Mouse (Mus musculus) embryonic facial prominence, embryonic 14.5 days (tissue): ENCODE data around the gene Cacna1c. TPM values are rescaled to one million over a fixed set of nuclear protein-coding genes. Genes with fewer than 3 reads are reported as not detected.

Experiments used
- ATAC-seq: fragments of 200-750 bp; cut with Nextera tagmentation; 2 replicates; pipeline ENCODE4 v1.8.0; 2017; ENCODE audit warnings: low read depth, moderate number of reproducible peaks, moderate TSS enrichment
- DNase-seq: peaks from one replicate; pipeline ENCODE4 v3.0.0-alpha.2; 2015; ENCODE audit warnings: low spot score
- H3K27ac ChIP-seq: fragments of 300-500 bp; sonication (generic); replicated peaks from 2 replicates; pipeline ENCODE4 v1.5.1; 2014; ENCODE audit warnings: low read depth, mild to moderate bottlenecking, low read length, moderate library complexity
- H3K27me3 ChIP-seq: fragments of 300-500 bp; sonication (generic); replicated peaks from 2 replicates; pipeline ENCODE4 v1.6.1; 2014; ENCODE audit warnings: low read length; ENCODE audit not compliant: control insufficient read depth, insufficient read depth
- H3K36me3 ChIP-seq: fragments of 300-500 bp; sonication (generic); 2 replicates; pipeline ENCODE4 v1.6.1; 2014; ENCODE audit warnings: low read length, mixed read lengths; ENCODE audit not compliant: control insufficient read depth, insufficient read depth
- H3K4me1 ChIP-seq: fragments of 300-500 bp; sonication (generic); 2 replicates; pipeline ENCODE4 v1.6.1; 2014; ENCODE audit warnings: antibody characterized with exemption, low read length; ENCODE audit not compliant: control insufficient read depth, insufficient read depth
- H3K4me2 ChIP-seq: fragments of 300-500 bp; sonication (generic); 2 replicates; pipeline ENCODE4 v1.6.1; 2014; ENCODE audit warnings: low read depth, mild to moderate bottlenecking, low read length, moderate library complexity, mixed read lengths
- H3K4me3 ChIP-seq: fragments of 300-500 bp; sonication (generic); 2 replicates; pipeline ENCODE4 v1.5.1; 2014; ENCODE audit warnings: low read depth, mild to moderate bottlenecking, low read length
- H3K9ac ChIP-seq: fragments of 300-500 bp; sonication (generic); 2 replicates; pipeline ENCODE4 v1.6.1; 2014; ENCODE audit warnings: low read depth, mild to moderate bottlenecking, low read length, moderate library complexity, mixed read lengths
- H3K9me3 ChIP-seq: fragments of 300-500 bp; sonication (generic); 2 replicates; pipeline ENCODE4 v1.6.1; 2016; ENCODE audit warnings: low read length; ENCODE audit not compliant: control insufficient read depth
- WGBS: fragments of 180-500 bp; shearing (Covaris S2); extraction: QIAGEN DNeasy Blood & Tissue Kit; methylation state at CpG from one replicate; pipeline ENCODE4 v1.1.7; 2014; 5-methylcytosine and 5-hydroxymethylcytosine counted together
- polyA plus RNA-seq: library from polyadenylated mRNA; unstranded; fragments of >200 nt; fragmentation: Nextera tagmentation; extraction: Ambion mirVana; gene quantifications from 2 replicates; pipeline ENCODE4 v1.2.1, GENCODE M21; 2014

The Cacna1c gene
- polyA plus RNA-seq, 1 experiment from 2014 or later = 4.8 TPM

- 57% methylated on average over 3 of the region's 3 CpGs for WGBS
- H3K27me3 ChIP-seq = no peaks in the 10 kb centered on the region
- DNase-seq = no peak
- no peak overlapping the region for H3K27ac ChIP-seq
- H3K9me3 ChIP-seq = no peaks in the 10 kb centered on the region
- H3K4me3 ChIP-seq = no peak overlapping the region
- H3K36me3 ChIP-seq = no peaks in the 10 kb centered on the region
- no peak overlapping the region for H3K4me2 ChIP-seq
- ATAC-seq = no peak
- peaks cover 22% of the 10 kb centered on the region; the same call in 1 of the 2 replicates for H3K4me1 ChIP-seq
- no peak overlapping the region for H3K9ac ChIP-seq
Observed at GRCm38 (mm10) chr6:119085789-119086188, 110.4 kb downstream of the Cacna1c start.

- H3K4me3 ChIP-seq = no peak overlapping the region
- no peaks in the 10 kb centered on the region for H3K27me3 ChIP-seq
- no peak overlapping the region for H3K27ac ChIP-seq
- no peaks in the 10 kb centered on the region for H3K9me3 ChIP-seq
- H3K9ac ChIP-seq = no peak overlapping the region
- no peak for DNase-seq
- no peak for ATAC-seq
- H3K4me1 ChIP-seq = peaks cover 16% of the 10 kb centered on the region; the same call in 1 of the 2 replicates
- no peaks in the 10 kb centered on the region for H3K36me3 ChIP-seq
- 65% methylated on average over 9 of the region's 9 CpGs for WGBS
- H3K4me2 ChIP-seq = no peak overlapping the region
Observed at GRCm38 (mm10) chr6:119084532-119084931, 111.7 kb downstream of the Cacna1c start.

GRCm38 (mm10) chr6:119083559-119083958 lies 112.7 kb downstream of the Cacna1c start:
- H3K4me3 ChIP-seq = no peak overlapping the region
- no peak for ATAC-seq
- no peaks in the 10 kb centered on the region for H3K9me3 ChIP-seq
- H3K4me2 ChIP-seq = no peak overlapping the region
- H3K27me3 ChIP-seq = no peaks in the 10 kb centered on the region
- no peak for DNase-seq
- 64% methylated on average over 7 of the region's 7 CpGs for WGBS
- peaks cover 7% of the 10 kb centered on the region; the same call in 1 of the 2 replicates for H3K4me1 ChIP-seq
- H3K27ac ChIP-seq = no peak overlapping the region
- H3K36me3 ChIP-seq = no peaks in the 10 kb centered on the region
- H3K9ac ChIP-seq = no peak overlapping the region

GRCm38 (mm10) chr6:119082662-119083061 lies 113.6 kb downstream of the Cacna1c start:
- ATAC-seq = no peak
- Histone ChIP-seq H3K4me1 (no peaks in the 10 kb centered on the region), H3K27me3 (no peaks in the 10 kb centered on the region), H3K9ac (no peak overlapping the region), H3K27ac (no peak overlapping the region), H3K36me3 (no peaks in the 10 kb centered on the region), H3K9me3 (no peaks in the 10 kb centered on the region), H3K4me3 (no peak overlapping the region), H3K4me2 (no peak overlapping the region)
- 61% methylated on average over 8 of the region's 8 CpGs for WGBS
- DNase-seq = no peak

GRCm38 (mm10) chr6:119081650-119082049 lies 114.6 kb downstream of the Cacna1c start:
- Histone ChIP-seq H3K4me1 (no peaks in the 10 kb centered on the region), H3K4me3 (no peak overlapping the region), H3K36me3 (no peaks in the 10 kb centered on the region), H3K4me2 (no peak overlapping the region), H3K27ac (no peak overlapping the region), H3K9me3 (no peaks in the 10 kb centered on the region), H3K27me3 (no peaks in the 10 kb centered on the region), H3K9ac (no peak overlapping the region)
- DNase-seq = no peak
- no peak for ATAC-seq
- 88% methylated on average over 12 of the region's 12 CpGs for WGBS

- H3K36me3 ChIP-seq = no peaks in the 10 kb centered on the region
- no peaks in the 10 kb centered on the region for H3K27me3 ChIP-seq
- H3K4me1 ChIP-seq = no peaks in the 10 kb centered on the region
- H3K27ac ChIP-seq = no peak overlapping the region
- H3K4me2 ChIP-seq = no peak overlapping the region
- DNase-seq (no peak), ATAC-seq (no peak)
- no peak overlapping the region for H3K4me3 ChIP-seq
- WGBS = 73% methylated on average over 8 of the region's 8 CpGs
- no peak overlapping the region for H3K9ac ChIP-seq
- no peaks in the 10 kb centered on the region for H3K9me3 ChIP-seq
Observed at GRCm38 (mm10) chr6:119079626-119080025, 116.6 kb downstream of the Cacna1c start.

- DNase-seq = no peak
- Histone ChIP-seq H3K27ac (no peak overlapping the region), H3K4me1 (no peaks in the 10 kb centered on the region), H3K9ac (no peak overlapping the region), H3K27me3 (no peaks in the 10 kb centered on the region), H3K9me3 (no peaks in the 10 kb centered on the region), H3K4me2 (no peak overlapping the region), H3K4me3 (no peak overlapping the region), H3K36me3 (no peaks in the 10 kb centered on the region)
- 73% methylated on average over 9 of the region's 9 CpGs for WGBS
- no peak for ATAC-seq
Observed at GRCm38 (mm10) chr6:119078912-119079311, 117.3 kb downstream of the Cacna1c start.

- Histone ChIP-seq H3K9ac (no peak overlapping the region), H3K4me2 (no peak overlapping the region), H3K4me3 (no peak overlapping the region), H3K27me3 (no peaks in the 10 kb centered on the region), H3K36me3 (no peaks in the 10 kb centered on the region), H3K4me1 (0 out of 2 replicates have a peak, but pooled peaks cover 3% of the 10 kb centered on the region), H3K27ac (no peak overlapping the region), H3K9me3 (no peaks in the 10 kb centered on the region)
- WGBS = 88% methylated on average over 6 of the region's 6 CpGs
- ATAC-seq (no peak), DNase-seq (no peak)
Observed at GRCm38 (mm10) chr6:119077231-119077630, 119.0 kb downstream of the Cacna1c start.

GRCm38 (mm10) chr6:119073419-119074071 lies 122.7 kb downstream of the Cacna1c start:
- no peaks in the 10 kb centered on the region for H3K27me3 ChIP-seq
- DNase-seq (no peak), ATAC-seq (no peak)
- H3K9me3 ChIP-seq = no peaks in the 10 kb centered on the region
- H3K4me2 ChIP-seq = no peak overlapping the region
- 91% methylated on average over 14 of the region's 14 CpGs for WGBS
- H3K9ac ChIP-seq = no peak overlapping the region
- H3K4me1 ChIP-seq = 0 out of 2 replicates have a peak, but pooled peaks cover 3% of the 10 kb centered on the region
- no peak overlapping the region for H3K27ac ChIP-seq
- no peak overlapping the region for H3K4me3 ChIP-seq
- H3K36me3 ChIP-seq = no peaks in the 10 kb centered on the region
